Mouse (Mus musculus) spleen, postnatal 36 days (tissue): ENCODE data around the gene Masp1.

Source experiments
- DNase-seq, 2 experiments: peaks; one replicate each; pipeline ENCODE4 v3.0.0; 2022; ENCODE audit warnings: low spot score in 2 of 2, mixed read lengths in 1 of 2

Gene Masp1

GRCm38 (mm10) chr16:23401959-23402358 is 118.7 kb downstream of the Masp1 start:
- no peak for DNase-seq

GRCm38 (mm10) chr16:23401463-23401862 is 119.2 kb downstream of the Masp1 start:
- no peak for DNase-seq
